Mouse (Mus musculus) kidney, adult 2 months (tissue): ENCODE measurements around the gene Psme2.

Experiments
- CTCF ChIP-seq: fragments of 200-500 bp; conservative IDR thresholded peaks from 2 replicates; pipeline ENCODE4 v1.5.1; 2011; ENCODE audit warnings: low read depth, mild to moderate bottlenecking, control low read depth, low read length, moderate library complexity, mixed read lengths; ENCODE audit not compliant: insufficient read depth, insufficient read length
- POLR2A ChIP-seq: fragments of 200-500 bp; IDR thresholded peaks from one replicate; pipeline ENCODE4 v1.6.1; 2011; ENCODE audit warnings: low read depth, low read length, control low read depth

DNA sequence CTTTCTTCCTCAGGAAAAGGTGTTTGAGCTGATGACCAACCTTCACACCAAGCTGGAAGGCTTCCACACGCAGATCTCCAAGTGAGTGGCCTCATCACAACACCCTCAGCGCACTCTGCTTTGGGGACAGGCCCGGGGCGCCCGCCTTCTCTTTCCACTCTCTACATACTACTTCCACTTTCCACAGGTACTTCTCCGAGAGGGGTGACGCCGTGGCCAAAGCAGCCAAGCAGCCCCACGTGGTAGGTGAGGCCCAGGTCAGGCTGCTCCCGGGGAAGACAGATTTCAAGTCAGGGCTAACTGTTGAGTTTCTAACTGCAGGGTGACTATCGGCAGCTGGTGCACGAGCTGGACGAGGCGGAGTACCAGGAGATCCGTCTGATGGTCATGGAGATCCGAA lies 10.2 kb downstream of the Psme2 start:
- TF ChIP-seq CTCF (no peak), POLR2A (no peak)
